Mouse (Mus musculus): ENCODE results near the gene Susd3. TPM values are rescaled to one million over a fixed set of nuclear protein-coding genes. Genes with fewer than 3 reads are reported as not detected.

Susd3 gene
- polyA plus RNA-seq (2017; shearing (Covaris generic)) = 25.5 TPM

DNA sequence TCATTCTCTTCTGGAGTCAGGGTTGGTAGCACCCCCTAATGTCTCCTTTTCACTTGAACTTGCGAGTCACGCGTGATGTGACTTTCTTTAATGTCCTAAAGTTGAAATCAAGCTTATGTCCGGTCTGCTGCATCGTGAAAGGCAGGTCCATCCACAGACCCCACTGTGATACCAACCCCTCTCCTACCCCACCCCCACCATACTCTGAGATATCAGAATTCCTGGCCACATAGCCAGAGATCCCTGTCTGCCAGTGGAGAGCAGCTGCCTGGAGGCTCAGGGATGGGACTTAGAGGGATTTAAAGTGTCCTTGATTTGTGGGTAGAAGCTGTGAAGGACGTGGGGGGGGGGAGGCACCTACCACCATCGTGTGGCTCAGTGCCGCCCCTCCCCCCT lies at the start of gene Susd3:
Gene Susd3 (minus strand): TSS at position 240 of the 396 bp plus-strand sequence.

DNA sequence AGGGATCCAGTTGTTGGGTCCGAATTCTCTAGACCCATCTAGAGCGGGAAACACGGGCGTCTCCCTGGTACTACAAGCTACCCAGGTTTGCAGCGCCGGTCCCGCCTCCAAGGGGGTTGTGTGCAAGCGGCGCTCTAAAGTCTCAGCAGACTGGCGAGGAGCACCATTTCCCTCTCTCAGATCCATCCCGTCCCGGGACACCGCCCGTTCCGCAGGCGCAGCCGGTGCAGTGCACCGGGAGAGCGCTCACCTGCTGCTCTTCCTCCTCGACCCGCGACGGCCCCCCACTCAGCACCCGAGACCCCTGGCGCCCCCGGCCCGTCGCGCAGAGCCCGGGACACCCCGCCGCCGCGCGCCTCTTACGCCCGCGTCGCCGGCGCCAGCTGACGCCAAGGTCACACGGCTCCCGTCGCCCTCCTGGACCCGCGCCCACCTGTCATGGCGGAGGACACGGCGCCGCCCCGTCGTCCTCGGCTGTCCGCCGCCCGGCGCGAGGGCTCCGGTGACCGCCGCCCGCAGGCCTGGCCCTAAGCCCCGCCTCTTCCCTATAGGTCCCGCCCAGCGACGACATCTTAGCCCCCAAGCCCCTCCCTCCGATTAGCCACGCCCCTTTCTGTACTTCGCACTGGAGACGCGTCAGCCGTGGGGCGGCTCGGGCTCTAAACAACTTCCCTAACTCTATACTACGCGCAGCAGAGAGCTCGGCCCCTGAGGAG lies 32.8 kb downstream of the Susd3 start, which contains the start of gene Card19:
Gene Card19 (minus strand): TSS at position 534 of the 716 bp plus-strand sequence.

DNA sequence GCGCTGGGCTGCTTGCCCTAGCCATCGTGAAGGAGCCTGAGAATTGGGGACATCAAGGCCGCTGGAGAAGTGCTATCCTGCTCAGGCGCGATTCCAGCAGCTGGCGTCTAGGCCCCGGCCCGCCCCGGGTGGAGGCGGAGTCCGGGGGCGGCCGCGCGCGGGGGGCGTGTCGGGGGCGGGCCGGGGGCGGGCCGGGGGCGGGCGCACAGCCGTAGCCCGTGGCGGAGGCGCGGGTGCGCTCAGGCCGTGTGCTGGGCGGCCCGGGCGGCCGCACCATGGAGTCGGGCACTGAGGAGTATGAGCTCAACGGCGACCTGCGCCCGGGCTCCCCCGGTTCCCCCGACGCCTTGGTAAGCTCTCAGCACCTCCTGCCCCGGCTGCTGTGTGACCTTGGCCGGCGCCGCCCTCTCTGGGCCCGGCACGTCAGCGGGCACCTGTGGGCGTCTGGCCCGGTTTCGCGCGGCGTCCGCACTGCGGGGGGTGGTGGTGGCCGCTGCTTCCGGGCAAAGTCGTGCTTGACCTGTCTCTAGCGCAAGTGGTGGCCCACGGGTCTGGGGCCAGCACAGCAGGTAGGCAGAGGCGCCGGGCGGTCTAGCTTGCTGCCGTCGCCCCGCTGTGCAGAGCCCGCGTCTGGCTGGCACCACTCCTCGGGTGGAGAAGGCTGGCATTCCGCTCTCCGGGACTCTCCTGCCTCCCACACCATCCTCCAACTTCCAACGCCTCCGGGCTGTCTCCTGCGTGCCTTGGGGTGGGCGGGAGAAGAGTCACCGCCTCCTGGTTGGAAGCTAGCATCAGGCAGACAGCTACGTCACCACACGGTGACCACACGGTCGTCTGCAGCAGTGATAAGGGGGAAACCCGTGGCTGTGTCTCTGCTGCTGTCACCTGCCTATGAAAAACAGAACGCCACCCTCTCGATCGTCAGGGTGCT lies 61.0 kb downstream of the Susd3 start, which contains the start of gene Ninj1:
Gene Ninj1 (plus strand): TSS at position 198 of the 931 bp plus-strand sequence.

Other genes with a start within 250 kb of the Susd3 start
- 0.11 TPM for gene Wnk2, start 100.7 kb downstream of the Susd3 start, polyA plus RNA-seq (2017; shearing (Covaris generic))
- gene Ninj1, start 61.2 kb downstream of the Susd3 start, polyA plus RNA-seq (2017; shearing (Covaris generic)) = 99.4 TPM
- 94.1 TPM for gene Card19, start 32.7 kb downstream of the Susd3 start, polyA plus RNA-seq (2017; shearing (Covaris generic))
- gene Fgd3, start 71.6 kb upstream of the Susd3 start, polyA plus RNA-seq (2017; shearing (Covaris generic)) = 21.2 TPM
- gene Bicd2, start 92.9 kb upstream of the Susd3 start, polyA plus RNA-seq (2017; shearing (Covaris generic)) = 20.7 TPM
- 14.2 TPM for gene Ippk, start 172.5 kb upstream of the Susd3 start, polyA plus RNA-seq (2017; shearing (Covaris generic))
- 2.8 TPM for gene Tes3-ps, start 244.6 kb upstream of the Susd3 start, polyA plus RNA-seq (2017; shearing (Covaris generic))